Mouse (Mus musculus) cortical plate, adult 2 months (tissue): Measurements from ENCODE around the gene Matk.

ENCODE experiments used
- CTCF ChIP-seq: fragments of 200-500 bp; IDR thresholded peaks from 2 replicates; pipeline ENCODE4 v1.5.1; 2011; ENCODE audit warnings: mild to moderate bottlenecking, control low read depth, low read length; ENCODE audit not compliant: insufficient read depth; ENCODE audit errors: extremely low read depth
- POLR2A ChIP-seq: fragments of 200-500 bp; IDR thresholded peaks from 2 replicates; pipeline ENCODE4 v1.6.1; 2011; ENCODE audit warnings: mild to moderate bottlenecking, low read length, control low read depth; ENCODE audit not compliant: insufficient read depth; ENCODE audit errors: extremely low read depth

- no peak for TF ChIP-seq CTCF
- TF ChIP-seq POLR2A, result no peak
Observed at GRCm38 (mm10) chr10:81289811-81290210, 37.1 kb downstream of the Matk start.
